Mouse (Mus musculus) midbrain, postnatal 0 days (tissue): ENCODE results near the gene Gkap1. TPM values are rescaled to one million over a fixed set of nuclear protein-coding genes. Genes with fewer than 3 reads are reported as not detected.
A peak's percentile ranks its signal among the peaks of the same experiment; 100 is the strongest.

Experiments used
- ATAC-seq: fragments of 200-750 bp; cut with Nextera tagmentation; 2 replicates; pipeline ENCODE4 v1.8.0; 2017; ENCODE audit warnings: moderate number of reproducible peaks, mild to moderate bottlenecking, moderate TSS enrichment, moderate library complexity; ENCODE audit not compliant: low FRiP score
- DNase-seq: peaks from one replicate; pipeline ENCODE4 v3.0.0-alpha.2; 2015; ENCODE audit warnings: low spot score
- H3K27ac ChIP-seq: fragments of 300-500 bp; sonication (generic); 2 replicates; pipeline ENCODE4 v1.5.1; 2014; ENCODE audit warnings: low read depth, mild to moderate bottlenecking, low read length, mixed read lengths
- H3K27me3 ChIP-seq: fragments of 300-500 bp; sonication (generic); 2 replicates; pipeline ENCODE4 v1.6.1; 2014; ENCODE audit warnings: low read length, control low read depth, mixed read lengths; ENCODE audit not compliant: insufficient read depth
- H3K36me3 ChIP-seq: fragments of 300-500 bp; sonication (generic); 2 replicates; pipeline ENCODE4 v1.6.1; 2014; ENCODE audit warnings: low read length, control low read depth, mixed read lengths; ENCODE audit not compliant: insufficient read depth
- H3K4me1 ChIP-seq: fragments of 300-500 bp; sonication (generic); 2 replicates; pipeline ENCODE4 v1.6.1; 2014; ENCODE audit warnings: mild to moderate bottlenecking, control low read depth, antibody characterized with exemption, low read length, mixed read lengths; ENCODE audit not compliant: insufficient read depth
- H3K4me2 ChIP-seq: fragments of 300-500 bp; sonication (generic); 2 replicates; pipeline ENCODE4 v1.6.1; 2014; ENCODE audit warnings: low read depth, mild to moderate bottlenecking, low read length, mixed read lengths; ENCODE audit not compliant: poor library complexity, severe bottlenecking
- H3K4me3 ChIP-seq: fragments of 300-500 bp; sonication (generic); 2 replicates; pipeline ENCODE4 v1.5.1; 2014; ENCODE audit warnings: low read depth, mild to moderate bottlenecking, low read length, moderate library complexity
- H3K9ac ChIP-seq: fragments of 300-500 bp; sonication (generic); replicated peaks from 2 replicates; pipeline ENCODE4 v1.6.1; 2014; ENCODE audit warnings: mild to moderate bottlenecking, low read length, moderate library complexity, mixed read lengths; ENCODE audit not compliant: poor library complexity, severe bottlenecking
- H3K9me3 ChIP-seq: fragments of 300-500 bp; sonication (generic); 2 replicates; pipeline ENCODE4 v1.6.1; 2016; ENCODE audit warnings: low read length, control low read depth
- CTCF ChIP-seq: IDR thresholded peaks from 2 replicates; pipeline ENCODE4 v1.5.1; 2016; ENCODE audit warnings: antibody characterized with exemption, mild to moderate bottlenecking
- WGBS: fragments of 180-500 bp; shearing (Covaris S2); extraction: QIAGEN DNeasy Blood & Tissue Kit; methylation state at CpG from one replicate; pipeline ENCODE4 v1.1.7; 2014; 5-methylcytosine and 5-hydroxymethylcytosine counted together
- microRNA-seq: library from miRNA; unstranded; fragments of <30 nt; microRNA quantifications from one replicate; pipeline ENCODE4, GENCODE M21; 2016; ENCODE audit warnings: borderline number of aligned reads
- polyA plus RNA-seq: library from polyadenylated mRNA; unstranded; fragments of >200 nt; fragmentation: Nextera tagmentation; extraction: Ambion mirVana; gene quantifications from 2 replicates; pipeline ENCODE4 v1.2.1, GENCODE M21; 2015
- total RNA-seq: library from RNA; depleted of rRNA; stranded (reverse); fragments of >200 nt; gene quantifications from 2 replicates; pipeline ENCODE4 v1.2.3, GENCODE M21; 2014; rRNA removed

The Gkap1 gene
- total and polyA plus RNA-seq, 2 experiments from 2014 or later: 18.1 to 40.2 TPM

GRCm38 (mm10) chr13:58188412-58188811, 87.1 kb downstream of the Gkap1 start:
- peak; percentile 92 for TF ChIP-seq CTCF
- no peak overlapping the region for H3K27ac ChIP-seq
- 58% methylated on average over 4 of the region's 4 CpGs for WGBS
- H3K27me3 ChIP-seq: no peaks in the 10 kb centered on the region
- H3K4me1 ChIP-seq: no peaks in the 10 kb centered on the region
- H3K9me3 ChIP-seq: no peaks in the 10 kb centered on the region
- no peak overlapping the region for H3K4me3 ChIP-seq
- ATAC-seq (peak; percentile 58; the same call in 1 of the 2 replicates), DNase-seq (peak; percentile 86)
- no peak overlapping the region for H3K9ac ChIP-seq
- H3K4me2 ChIP-seq: no peak overlapping the region
- H3K36me3 ChIP-seq: peaks cover 18% of the 10 kb centered on the region

- DNase-seq (no peak), ATAC-seq (no peak)
- TF ChIP-seq CTCF: no peak
- Histone ChIP-seq H3K9me3 (no peaks in the 10 kb centered on the region), H3K4me2 (no peak overlapping the region), H3K27me3 (no peaks in the 10 kb centered on the region), H3K27ac (no peak overlapping the region), H3K4me1 (no peaks in the 10 kb centered on the region), H3K9ac (no peak overlapping the region), H3K36me3 (peaks cover 20% of the 10 kb centered on the region), H3K4me3 (no peak overlapping the region)
- WGBS: 81% methylated on average over 3 of the region's 3 CpGs
These were observed 87.7 kb downstream of the Gkap1 start for GRCm38 (mm10) chr13:58187751-58188150.

GRCm38 (mm10) chr13:58186281-58186680, 89.2 kb downstream of the Gkap1 start:
- H3K4me2 ChIP-seq: no peak overlapping the region
- no peak overlapping the region for H3K27ac ChIP-seq
- DNase-seq (no peak), ATAC-seq (no peak)
- H3K4me3 ChIP-seq: no peak overlapping the region
- peaks cover 16% of the 10 kb centered on the region for H3K36me3 ChIP-seq
- no peaks in the 10 kb centered on the region for H3K27me3 ChIP-seq
- WGBS: 66% methylated on average over 8 of the region's 8 CpGs
- no peaks in the 10 kb centered on the region for H3K9me3 ChIP-seq
- no peak overlapping the region for H3K9ac ChIP-seq
- no peak for TF ChIP-seq CTCF
- H3K4me1 ChIP-seq: no peaks in the 10 kb centered on the region

GRCm38 (mm10) chr13:58184111-58184510, 91.4 kb downstream of the Gkap1 start:
- WGBS: 85% methylated on average over 3 of the region's 3 CpGs
- no peak overlapping the region for H3K4me3 ChIP-seq
- H3K27me3 ChIP-seq: no peaks in the 10 kb centered on the region
- no peak for TF ChIP-seq CTCF
- DNase-seq: no peak
- H3K27ac ChIP-seq: no peak overlapping the region
- peaks cover 19% of the 10 kb centered on the region for H3K36me3 ChIP-seq
- H3K4me2 ChIP-seq: no peak overlapping the region
- no peaks in the 10 kb centered on the region for H3K9me3 ChIP-seq
- ATAC-seq: no peak
- no peak overlapping the region for H3K9ac ChIP-seq
- no peaks in the 10 kb centered on the region for H3K4me1 ChIP-seq

Small RNA genes lying within 50 kb of the gene (microRNA-seq; reads per million reads assigned to microRNA genes)
- not detected for gene Mir6369

Other genes starting within 250 kb of the Gkap1 start
- 11.0 and 13.4 TPM in 2 replicates for gene Klhl3, start 162.1 kb downstream of the Gkap1 start, total RNA-seq
- gene Klhl3, start 162.1 kb downstream of the Gkap1 start, polyA plus RNA-seq: 9.8 and 11.2 TPM in 2 replicates
- 183 and 185 TPM in 2 replicates for gene Hnrnpa0, start 147.1 kb downstream of the Gkap1 start, total RNA-seq
- gene Hnrnpa0, start 147.1 kb downstream of the Gkap1 start, polyA plus RNA-seq: 51.4 and 62.5 TPM in 2 replicates
- gene Idnk, start 118.0 kb downstream of the Gkap1 start, total RNA-seq: 18.4 and 23.3 TPM in 2 replicates
- gene Idnk, start 118.0 kb downstream of the Gkap1 start, polyA plus RNA-seq: 54.3 and 54.6 TPM in 2 replicates
- 206 and 222 TPM in 2 replicates for gene Ubqln1, start 60.0 kb downstream of the Gkap1 start, total RNA-seq
- gene Ubqln1, start 60.0 kb downstream of the Gkap1 start, polyA plus RNA-seq: 102 and 109 TPM in 2 replicates
- 2.6 and 6.3 TPM in 2 replicates for gene Kif27, start 83.4 kb upstream of the Gkap1 start, total RNA-seq
- 1.5 and 1.8 TPM in 2 replicates for gene Kif27, start 83.4 kb upstream of the Gkap1 start, polyA plus RNA-seq
- gene 2210016F16Rik, start 109.5 kb upstream of the Gkap1 start, total RNA-seq: 18.3 and 20.3 TPM in 2 replicates
- 16.5 and 17.6 TPM in 2 replicates for gene 2210016F16Rik, start 109.5 kb upstream of the Gkap1 start, polyA plus RNA-seq
- gene Rmi1, start 126.5 kb upstream of the Gkap1 start, total RNA-seq: 13.9 and 20.3 TPM in 2 replicates
- gene Rmi1, start 126.5 kb upstream of the Gkap1 start, polyA plus RNA-seq: 17.8 and 18.7 TPM in 2 replicates
- gene Hnrnpk, start 127.6 kb upstream of the Gkap1 start, total RNA-seq: 598 and 662 TPM in 2 replicates
- gene Hnrnpk, start 127.6 kb upstream of the Gkap1 start, polyA plus RNA-seq: 861 and 905 TPM in 2 replicates